Mouse (Mus musculus): Measurements from ENCODE around the gene Il2rb.

DNA sequence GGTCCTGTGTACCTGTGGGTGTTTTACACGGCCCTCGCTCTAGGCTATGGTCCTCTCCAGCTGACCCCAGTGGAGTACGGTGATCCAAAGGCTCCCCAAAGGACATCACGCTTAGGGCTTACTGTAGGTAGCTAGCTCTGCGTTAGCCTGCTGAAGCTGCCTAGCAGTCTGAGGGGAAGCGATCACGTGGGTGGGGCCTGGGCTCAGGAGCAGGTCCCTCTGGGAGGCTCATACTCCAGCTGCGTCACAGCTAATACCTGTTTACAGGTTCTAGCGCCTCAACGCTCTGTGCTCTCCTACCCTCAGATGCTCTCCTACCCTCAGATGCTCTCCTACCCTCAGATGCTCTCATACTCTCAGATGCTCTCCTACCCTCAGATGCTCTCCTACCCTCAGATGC lies 64.2 kb downstream of the Il2rb start:
- TF ChIP-seq CTCF (IDR thresholded peaks at IDR 0.05) (no peak), EP300 (IDR thresholded peaks at IDR 0.05) (no peak)
